In genomic region chr19:10182142-10182541, GRCm38 (mm10) we compare ENCODE assay signal across 8 mouse cellular contexts. TPM values are rescaled to one million over a fixed set of nuclear protein-coding genes. Genes with fewer than 3 reads are reported as not detected.
DNase-seq lines count a peak whose midpoint lies in the region; ATAC-seq and TF ChIP-seq lines count a peak whose summit lies in the region.

No protein-coding gene starts in this region.

- peaks cover 13% of the 10 kb centered on the region for H3K36me3 ChIP-seq in hindbrain, postnatal 0 days (ENCODE audit: insufficient read depth, low read length)
- peaks cover 16% of the 10 kb centered on the region for H3K36me3 ChIP-seq in midbrain, postnatal 0 days (ENCODE audit: insufficient read depth, low read length)

- H3K9ac ChIP-seq in hindbrain, postnatal 0 days (replicated peaks; ENCODE audit: low read length): peak overlapping the region; percentile 99
- peak overlapping the region; percentile 98; the same call in 1 of the 2 replicates for H3K9ac ChIP-seq in midbrain, postnatal 0 days (replicated peaks; ENCODE audit: low read length, poor library complexity, severe bottlenecking)

- no peak for DNase-seq in left cerebral cortex, adult 2 months (ENCODE audit: extremely low spot score in 1 of 2, low spot score in 2 of 2)
- no peak for DNase-seq in left cerebral cortex, adult 18-20 months (ENCODE audit: low spot score in 2 of 2)
- DNase-seq in c-Kit-positive CD71-positive TER-119-positive erythroid progenitor cells, embryonic 14.5 days (ENCODE audit: low spot score): peak; percentile 44
- peak; percentile 47 for DNase-seq in hindbrain, postnatal 0 days (ENCODE audit: low spot score)
- DNase-seq in midbrain, postnatal 0 days (ENCODE audit: low spot score): peak; percentile 44
- no peak for DNase-seq in adipocyte (ENCODE audit: low spot score)
- no peak for DNase-seq in kidney, adult 11 months
- DNase-seq in thymus, postnatal 36 days: no peak

- H3K4me2 ChIP-seq in hindbrain, postnatal 0 days (ENCODE audit: low read depth, low read length): peak overlapping the region; percentile 80
- H3K4me2 ChIP-seq in midbrain, postnatal 0 days (ENCODE audit: low read depth, low read length, poor library complexity, severe bottlenecking): peak overlapping the region; percentile 82

- WGBS in hindbrain, postnatal 0 days: 22% methylated on average over 7 of the region's 7 CpGs
- 19% methylated on average over 7 of the region's 7 CpGs for WGBS in midbrain, postnatal 0 days

- intact Hi-C loops in left cerebral cortex, adult 2 months (cut with DNase I): loop anchor here (1.0 to 5.0 kb wide), 3 partner anchors 81 to 285 kb away; partner anchors contain the start of genes Fads2, Fads3 and Incenp

- no peak for ATAC-seq in hindbrain, postnatal 0 days
- ATAC-seq in midbrain, postnatal 0 days (ENCODE audit: low FRiP score): 0 out of 2 replicates have a peak, but pooled peaks have one; percentile 13

- H3K27ac ChIP-seq in left cerebral cortex, adult 2 months: peak overlapping the region; percentile 97
- H3K27ac ChIP-seq in hindbrain, postnatal 0 days: peak overlapping the region; percentile 97; the same call in 1 of the 2 replicates
- H3K27ac ChIP-seq in midbrain, postnatal 0 days (ENCODE audit: low read depth, low read length): peak overlapping the region; percentile 96; the same call in 1 of the 2 replicates

- TF ChIP-seq CTCF in left cerebral cortex, adult 2 months (IDR thresholded peaks at IDR 0.05): no peak
- no peak for TF ChIP-seq CTCF in hindbrain, postnatal 0 days (IDR thresholded peaks at IDR 0.05; ENCODE audit: low read depth)
- TF ChIP-seq CTCF in midbrain, postnatal 0 days (IDR thresholded peaks at IDR 0.05): no peak

- peak overlapping the region; percentile 74 for H3K4me3 ChIP-seq in left cerebral cortex, adult 2 months
- H3K4me3 ChIP-seq in hindbrain, postnatal 0 days (ENCODE audit: low read length): peak overlapping the region; percentile 94
- peak overlapping the region; percentile 94 for H3K4me3 ChIP-seq in midbrain, postnatal 0 days (ENCODE audit: low read depth, low read length)

- no peaks in the 10 kb centered on the region for H3K9me3 ChIP-seq in hindbrain, postnatal 0 days (ENCODE audit: low read length)
- no peaks in the 10 kb centered on the region for H3K9me3 ChIP-seq in midbrain, postnatal 0 days (ENCODE audit: low read length)

- no peaks in the 10 kb centered on the region for H3K27me3 ChIP-seq in hindbrain, postnatal 0 days (ENCODE audit: insufficient read depth, low read length)
- no peaks in the 10 kb centered on the region for H3K27me3 ChIP-seq in midbrain, postnatal 0 days (ENCODE audit: insufficient read depth, low read length)

- H3K4me1 ChIP-seq in hindbrain, postnatal 0 days (ENCODE audit: insufficient read depth, low read length): peaks cover 11% of the 10 kb centered on the region; the same call in 1 of the 2 replicates
- peaks cover 7% of the 10 kb centered on the region; the same call in 1 of the 2 replicates for H3K4me1 ChIP-seq in midbrain, postnatal 0 days (ENCODE audit: insufficient read depth, low read length)

RNA-seq across cellular contexts. Expression of gene Fads1, which starts 0.5 kb away (rescaled TPM):
- 100 to 1,000 TPM; 181 to 201 TPM for total RNA-seq in left cerebral cortex, adult 2 months (2021)
- total RNA-seq in left cerebral cortex, adult 18-20 months (2021): 100 to 1,000 TPM; 171 to 184 TPM
- total RNA-seq in hindbrain, postnatal 0 days (2014; rRNA removed): 198 and 208 TPM in 2 replicates
- 148 and 151 TPM in 2 replicates for polyA plus RNA-seq in hindbrain, postnatal 0 days (2015; fragmentation: Nextera tagmentation; extraction: Ambion mirVana)
- 180 and 184 TPM in 2 replicates for total RNA-seq in midbrain, postnatal 0 days (2014; rRNA removed)
- polyA plus RNA-seq in midbrain, postnatal 0 days (2015; fragmentation: Nextera tagmentation; extraction: Ambion mirVana): 150 and 153 TPM in 2 replicates

RNA-seq across cellular contexts. Expression of gene Tmem258, which starts 21.7 kb away (rescaled TPM):
- 10 to 100 TPM; 55.9 to 64.2 TPM for total RNA-seq in left cerebral cortex, adult 2 months (2021)
- 10 to 100 TPM; 68.6 to 71.2 TPM for total RNA-seq in left cerebral cortex, adult 18-20 months (2021)
- total RNA-seq in hindbrain, postnatal 0 days (2014; rRNA removed): 73.3 and 98.1 TPM in 2 replicates
- 312 and 324 TPM in 2 replicates for polyA plus RNA-seq in hindbrain, postnatal 0 days (2015; fragmentation: Nextera tagmentation; extraction: Ambion mirVana)
- total RNA-seq in midbrain, postnatal 0 days (2014; rRNA removed): 61.4 and 84.7 TPM in 2 replicates
- 279 and 299 TPM in 2 replicates for polyA plus RNA-seq in midbrain, postnatal 0 days (2015; fragmentation: Nextera tagmentation; extraction: Ambion mirVana)

RNA-seq across cellular contexts. Expression of gene Fen1, which starts 21.8 kb away (rescaled TPM):
- 10 to 100 TPM; 10.5 to 11.6 TPM for total RNA-seq in left cerebral cortex, adult 2 months (2021)
- total RNA-seq in left cerebral cortex, adult 18-20 months (2021): 10 to 100 TPM; 12.1 to 14.1 TPM
- total RNA-seq in hindbrain, postnatal 0 days (2014; rRNA removed): 26.5 and 30.5 TPM in 2 replicates
- polyA plus RNA-seq in hindbrain, postnatal 0 days (2015; fragmentation: Nextera tagmentation; extraction: Ambion mirVana): 28.4 and 30.2 TPM in 2 replicates
- total RNA-seq in midbrain, postnatal 0 days (2014; rRNA removed): 19.8 and 20.9 TPM in 2 replicates
- 20.5 and 21.8 TPM in 2 replicates for polyA plus RNA-seq in midbrain, postnatal 0 days (2015; fragmentation: Nextera tagmentation; extraction: Ambion mirVana)

RNA-seq across cellular contexts. Expression of gene Myrf, which starts 58.4 kb away (rescaled TPM):
- total RNA-seq in left cerebral cortex, adult 2 months (2021): 10 to 100 TPM; 14.0 to 15.3 TPM
- 10 to 100 TPM; 14.1 to 17.2 TPM for total RNA-seq in left cerebral cortex, adult 18-20 months (2021)
- total RNA-seq in hindbrain, postnatal 0 days (2014; rRNA removed): 5.1 and 5.9 TPM in 2 replicates
- polyA plus RNA-seq in hindbrain, postnatal 0 days (2015; fragmentation: Nextera tagmentation; extraction: Ambion mirVana): 1.7 and 2.0 TPM in 2 replicates
- 1.7 and 2.2 TPM in 2 replicates for total RNA-seq in midbrain, postnatal 0 days (2014; rRNA removed)
- polyA plus RNA-seq in midbrain, postnatal 0 days (2015; fragmentation: Nextera tagmentation; extraction: Ambion mirVana): 0.91 and 0.94 TPM in 2 replicates

Comparison
In these comparisons a context has a peak if more than half of its experiments do, and no peak if none do; other contexts are left out.
1. DNase-seq: peak in c-Kit-positive CD71-positive TER-119-positive erythroid progenitor cells, embryonic 14.5 days (single experiment), hindbrain, postnatal 0 days (single experiment) and midbrain, postnatal 0 days (single experiment); none in left cerebral cortex, adult 2 months (0 of 2), left cerebral cortex, adult 18-20 months (0 of 2), adipocyte (single experiment), kidney, adult 11 months (single experiment) and thymus, postnatal 36 days (0 of 2).
2. Peak in every context shown above with its lines, with median percentiles within 50 percentile points of each other: H3K27ac ChIP-seq and H3K4me3 ChIP-seq.